Mouse (Mus musculus): ENCODE results near the gene Malsu1. TPM values are rescaled to one million over a fixed set of nuclear protein-coding genes. Genes with fewer than 3 reads are reported as not detected.
A peak's percentile ranks its signal among the peaks of the same experiment; 100 is the strongest.

Gene Malsu1
- polyA plus RNA-seq, 1 experiment = 19.6 TPM

DNA sequence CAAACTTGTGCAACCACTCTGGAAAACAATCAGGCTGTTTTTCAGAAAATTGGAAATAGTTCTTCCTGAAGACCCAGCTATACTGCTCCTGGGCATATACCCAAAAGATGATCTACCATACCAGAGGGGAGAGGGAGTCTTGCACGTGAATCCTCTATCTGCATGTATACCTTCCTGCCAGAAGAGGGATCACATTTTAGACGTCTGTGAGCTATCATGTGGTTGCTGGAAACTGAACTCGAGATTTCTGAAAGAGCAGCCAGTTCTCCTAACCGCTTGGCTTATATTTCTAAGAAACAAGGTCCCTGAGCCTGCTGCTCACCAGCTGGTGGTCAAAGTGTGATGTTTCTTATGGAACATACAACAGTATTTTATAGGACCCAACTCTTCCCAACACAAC, 5.2 kb upstream of the Malsu1 start:
- Histone ChIP-seq H3ac (ENCODE audit: control insufficient read depth, insufficient read length) (no peak overlapping the region), H3K4me3 (no peak overlapping the region), H3K4me2 (ENCODE audit: low read depth) (no peak overlapping the region), H3K27me3 (ENCODE audit: control insufficient read depth, insufficient read depth, insufficient read length) (no peaks in the 10 kb centered on the region), H3K79me2 (ENCODE audit: control insufficient read depth, insufficient read depth) (no peaks in the 10 kb centered on the region), H3K36me3 (ENCODE audit: control insufficient read depth, insufficient read depth) (no peaks in the 10 kb centered on the region)
- TF ChIP-seq TCF3 (IDR thresholded peaks at IDR 0.05; ENCODE audit: insufficient read length, low read depth) (no peak), TCF12 (IDR thresholded peaks at IDR 0.05; ENCODE audit: insufficient read depth, poor library complexity, severe bottlenecking) (no peak), USF1 (IDR thresholded peaks at IDR 0.05; ENCODE audit: low read depth) (no peak), MYOG (IDR thresholded peaks at IDR 0.05; ENCODE audit: control insufficient read depth in 1 of 3, insufficient read depth in 1 of 3, insufficient read length in 2 of 3, low read depth in 2 of 3) (no peak), MAX (IDR thresholded peaks at IDR 0.05; ENCODE audit: low read depth) (no peak), CEBPB (IDR thresholded peaks at IDR 0.05; ENCODE audit: insufficient read depth, poor library complexity, severe bottlenecking) (no peak), POLR2A (IDR thresholded peaks at IDR 0.05; ENCODE audit: insufficient read length, low read depth) (no peak), REST (IDR thresholded peaks at IDR 0.05; ENCODE audit: insufficient read depth, insufficient read length) (no peak), E2F4 (IDR thresholded peaks at IDR 0.05; ENCODE audit: insufficient read depth) (no peak), SRF (IDR thresholded peaks at IDR 0.05; ENCODE audit: control insufficient read depth, insufficient read length, low read depth) (no peak), POLR2AphosphoS2 (IDR thresholded peaks at IDR 0.05; ENCODE audit: insufficient read length, low read depth) (no peak), MYOD1 (IDR thresholded peaks at IDR 0.05; ENCODE audit: control insufficient read depth in 1 of 3, insufficient read length in 2 of 3, low read depth in 2 of 3) (no peak)

GRCm38 (mm10) chr6:49074117-49074490, 509 bp downstream of the Malsu1 start:
- TF ChIP-seq MAX (IDR thresholded peaks at IDR 0.05; ENCODE audit: low read depth) (no peak), MYOG (IDR thresholded peaks at IDR 0.05; ENCODE audit: control insufficient read depth in 1 of 3, insufficient read depth in 1 of 3, insufficient read length in 2 of 3, low read depth in 2 of 3) (no peak), MYOD1 (IDR thresholded peaks at IDR 0.05; ENCODE audit: control insufficient read depth in 1 of 3, insufficient read length in 2 of 3, low read depth in 2 of 3) (no peak), SRF (IDR thresholded peaks at IDR 0.05; ENCODE audit: control insufficient read depth, insufficient read length, low read depth) (no peak), CEBPB (IDR thresholded peaks at IDR 0.05; ENCODE audit: insufficient read depth, poor library complexity, severe bottlenecking) (no peak), USF1 (IDR thresholded peaks at IDR 0.05; ENCODE audit: low read depth) (no peak), POLR2A (IDR thresholded peaks at IDR 0.05; ENCODE audit: insufficient read length, low read depth) (no peak), E2F4 (IDR thresholded peaks at IDR 0.05; ENCODE audit: insufficient read depth) (no peak), REST (IDR thresholded peaks at IDR 0.05; ENCODE audit: insufficient read depth, insufficient read length) (no peak), TCF12 (IDR thresholded peaks at IDR 0.05; ENCODE audit: insufficient read depth, poor library complexity, severe bottlenecking) (no peak), POLR2AphosphoS2 (IDR thresholded peaks at IDR 0.05; ENCODE audit: insufficient read length, low read depth) (no peak), TCF3 (IDR thresholded peaks at IDR 0.05; ENCODE audit: insufficient read length, low read depth) (no peak)
- Histone ChIP-seq H3K27me3 (ENCODE audit: control insufficient read depth, insufficient read depth, insufficient read length) (no peaks in the 10 kb centered on the region), H3K4me2 (ENCODE audit: low read depth) (peak overlapping the region; percentile 88), H3K36me3 (ENCODE audit: control insufficient read depth, insufficient read depth) (no peaks in the 10 kb centered on the region), H3K79me2 (ENCODE audit: control insufficient read depth, insufficient read depth) (peaks cover 46% of the 10 kb centered on the region), H3ac (ENCODE audit: control insufficient read depth, insufficient read length) (peak overlapping the region; percentile 69), H3K4me3 (peak overlapping the region; percentile 78)

DNA sequence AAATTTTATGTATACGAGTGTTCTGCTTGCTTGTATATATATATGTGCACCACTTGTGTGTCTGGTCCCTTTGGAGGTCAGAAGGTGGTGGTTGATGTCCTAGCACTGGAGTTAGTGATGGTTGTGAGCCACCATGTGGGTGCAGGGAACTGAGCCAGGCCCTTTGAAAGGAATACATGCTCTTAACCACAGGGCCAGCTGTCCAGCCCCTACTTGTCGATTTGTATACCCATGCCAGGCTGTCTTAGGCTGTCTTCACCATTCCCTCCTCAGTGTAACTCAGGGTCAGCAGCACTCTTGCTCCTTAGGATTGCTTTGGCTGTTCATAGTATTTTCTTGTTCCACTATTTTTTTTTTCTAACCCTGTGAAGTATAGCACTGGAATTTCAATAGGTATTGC, 4.3 kb downstream of the Malsu1 start:
- Histone ChIP-seq H3K4me3 (no peak overlapping the region), H3K36me3 (ENCODE audit: control insufficient read depth, insufficient read depth) (peaks cover 3% of the 10 kb centered on the region), H3ac (ENCODE audit: control insufficient read depth, insufficient read length) (no peak overlapping the region), H3K4me2 (ENCODE audit: low read depth) (no peak overlapping the region), H3K79me2 (ENCODE audit: control insufficient read depth, insufficient read depth) (peaks cover 53% of the 10 kb centered on the region), H3K27me3 (ENCODE audit: control insufficient read depth, insufficient read depth, insufficient read length) (no peaks in the 10 kb centered on the region)
- TF ChIP-seq MYOG (IDR thresholded peaks at IDR 0.05; ENCODE audit: control insufficient read depth in 1 of 3, insufficient read depth in 1 of 3, insufficient read length in 2 of 3, low read depth in 2 of 3) (peak; percentile 26 to 75 (median 67)), SRF (IDR thresholded peaks at IDR 0.05; ENCODE audit: control insufficient read depth, insufficient read length, low read depth) (no peak), MAX (IDR thresholded peaks at IDR 0.05; ENCODE audit: low read depth) (no peak), REST (IDR thresholded peaks at IDR 0.05; ENCODE audit: insufficient read depth, insufficient read length) (no peak), POLR2A (IDR thresholded peaks at IDR 0.05; ENCODE audit: insufficient read length, low read depth) (no peak), MYOD1 (IDR thresholded peaks at IDR 0.05; ENCODE audit: control insufficient read depth in 1 of 3, insufficient read length in 2 of 3, low read depth in 2 of 3) (peak in 2 of 3 experiments; percentile 50 to 63), E2F4 (IDR thresholded peaks at IDR 0.05; ENCODE audit: insufficient read depth) (no peak), USF1 (IDR thresholded peaks at IDR 0.05; ENCODE audit: low read depth) (no peak), POLR2AphosphoS2 (IDR thresholded peaks at IDR 0.05; ENCODE audit: insufficient read length, low read depth) (no peak), TCF12 (IDR thresholded peaks at IDR 0.05; ENCODE audit: insufficient read depth, poor library complexity, severe bottlenecking) (no peak), CEBPB (IDR thresholded peaks at IDR 0.05; ENCODE audit: insufficient read depth, poor library complexity, severe bottlenecking) (no peak), TCF3 (IDR thresholded peaks at IDR 0.05; ENCODE audit: insufficient read length, low read depth) (no peak)

- Histone ChIP-seq H3ac (ENCODE audit: control insufficient read depth, insufficient read length) (no peak overlapping the region), H3K4me3 (no peak overlapping the region), H3K79me2 (ENCODE audit: control insufficient read depth, insufficient read depth) (peaks cover 48% of the 10 kb centered on the region), H3K4me2 (ENCODE audit: low read depth) (no peak overlapping the region), H3K36me3 (ENCODE audit: control insufficient read depth, insufficient read depth) (peaks cover 13% of the 10 kb centered on the region), H3K27me3 (ENCODE audit: control insufficient read depth, insufficient read depth, insufficient read length) (no peaks in the 10 kb centered on the region)
- TF ChIP-seq MAX (IDR thresholded peaks at IDR 0.05; ENCODE audit: low read depth) (no peak), MYOG (IDR thresholded peaks at IDR 0.05; ENCODE audit: control insufficient read depth in 1 of 3, insufficient read depth in 1 of 3, insufficient read length in 2 of 3, low read depth in 2 of 3) (no peak)
Observed at GRCm38 (mm10) chr6:49079313-49079712, 5.7 kb downstream of the Malsu1 start.

GRCm38 (mm10) chr6:49083008-49083407, 9.4 kb downstream of the Malsu1 start:
- no peak for TF ChIP-seq MAX (IDR thresholded peaks at IDR 0.05; ENCODE audit: low read depth)
- TF ChIP-seq E2F4 (IDR thresholded peaks at IDR 0.05; ENCODE audit: insufficient read depth) = no peak
- TF ChIP-seq CEBPB (IDR thresholded peaks at IDR 0.05; ENCODE audit: insufficient read depth, poor library complexity, severe bottlenecking) = no peak
- no peak for TF ChIP-seq TCF12 (IDR thresholded peaks at IDR 0.05; ENCODE audit: insufficient read depth, poor library complexity, severe bottlenecking)
- TF ChIP-seq TCF3 (IDR thresholded peaks at IDR 0.05; ENCODE audit: insufficient read length, low read depth) = no peak
- no peak for TF ChIP-seq SRF (IDR thresholded peaks at IDR 0.05; ENCODE audit: control insufficient read depth, insufficient read length, low read depth)
- TF ChIP-seq REST (IDR thresholded peaks at IDR 0.05; ENCODE audit: insufficient read depth, insufficient read length) = no peak
- no peak for TF ChIP-seq POLR2AphosphoS2 (IDR thresholded peaks at IDR 0.05; ENCODE audit: insufficient read length, low read depth)
- no peak for TF ChIP-seq MYOG (IDR thresholded peaks at IDR 0.05; ENCODE audit: control insufficient read depth in 1 of 3, insufficient read depth in 1 of 3, insufficient read length in 2 of 3, low read depth in 2 of 3)
- no peak for TF ChIP-seq POLR2A (IDR thresholded peaks at IDR 0.05; ENCODE audit: insufficient read length, low read depth)
- no peak for TF ChIP-seq USF1 (IDR thresholded peaks at IDR 0.05; ENCODE audit: low read depth)
- TF ChIP-seq MYOD1 (IDR thresholded peaks at IDR 0.05; ENCODE audit: control insufficient read depth in 1 of 3, insufficient read length in 2 of 3, low read depth in 2 of 3) = no peak
- H3K36me3 ChIP-seq (ENCODE audit: control insufficient read depth, insufficient read depth) = peaks cover 37% of the 10 kb centered on the region

More at GRCm38 (mm10) chr6:49083008-49083407, 9.4 kb downstream of the Malsu1 start:
- H3K4me3 ChIP-seq = no peak overlapping the region
- peaks cover 16% of the 10 kb centered on the region for H3K79me2 ChIP-seq (ENCODE audit: control insufficient read depth, insufficient read depth)
- no peaks in the 10 kb centered on the region for H3K27me3 ChIP-seq (ENCODE audit: control insufficient read depth, insufficient read depth, insufficient read length)
- no peak overlapping the region for H3K4me2 ChIP-seq (ENCODE audit: low read depth)
- H3ac ChIP-seq (ENCODE audit: control insufficient read depth, insufficient read length) = no peak overlapping the region

Measured in myocyte (in vitro differentiated cells).